Mouse (Mus musculus) cerebellum, adult 2 months (tissue): ENCODE measurements around the gene S100a6.

ENCODE experiments used
- CTCF ChIP-seq: fragments of 200-500 bp; IDR thresholded peaks from 2 replicates; pipeline ENCODE4 v1.5.1; 2011; ENCODE audit warnings: low read depth, mild to moderate bottlenecking, control low read depth, low read length, moderate library complexity, borderline replicate concordance; ENCODE audit not compliant: insufficient read depth
- POLR2A ChIP-seq: fragments of 200-500 bp; IDR thresholded peaks from 2 replicates; pipeline ENCODE4 v1.6.1; 2011; ENCODE audit warnings: low read length, control low read depth, borderline replicate concordance; ENCODE audit not compliant: insufficient read depth

DNA sequence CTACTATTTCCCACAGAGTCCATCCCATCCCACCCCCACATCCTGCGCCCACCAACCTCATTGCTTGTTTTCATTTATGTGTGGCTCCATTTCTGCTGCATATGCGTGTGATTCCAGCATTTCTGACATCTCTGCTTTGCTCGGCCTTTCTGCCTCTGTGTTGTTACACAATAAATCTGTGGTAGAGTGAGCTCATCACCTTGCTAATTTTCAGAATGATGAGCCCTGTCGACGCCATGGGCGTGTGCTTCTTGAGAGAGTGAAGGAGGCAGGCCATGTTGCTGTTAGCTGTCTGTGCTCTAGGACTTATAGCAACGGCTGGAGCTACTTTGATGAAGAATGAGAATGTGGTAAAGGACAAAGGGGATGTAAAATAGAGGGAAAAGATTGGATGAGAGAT lies 28.3 kb downstream of the S100a6 start:
- TF ChIP-seq CTCF (no peak), POLR2A (no peak)
